Mouse (Mus musculus) MEL (cell line): ENCODE results near the gene Tmem274. TPM values are rescaled to one million over a fixed set of nuclear protein-coding genes. Genes with fewer than 3 reads are reported as not detected.

ENCODE experiments used
- DNase-seq: peaks from one replicate; pipeline ENCODE4 v3.0.0; 2011; ENCODE audit warnings: low read depth, low spot score
- H3K27ac ChIP-seq: 2 replicates; pipeline ENCODE4 v1.5.1; 2012; ENCODE audit warnings: low read depth, mild to moderate bottlenecking, control low read depth, low read length, moderate library complexity; ENCODE audit not compliant: control insufficient read depth
- H3K27me3 ChIP-seq, 2 experiments: fragments of 150-350 bp in 1 of 2; sonication (generic) in 1 of 2; 2 replicates each; pipeline ENCODE4 v1.6.1; 2012; ENCODE audit warnings: low read length in 2 of 2, mild to moderate bottlenecking in 2 of 2, improper control_type of control experiment in 1 of 2, moderate library complexity in 1 of 2; ENCODE audit not compliant: insufficient read depth in 2 of 2, control insufficient read depth in 1 of 2
- H3K36me3 ChIP-seq, 2 experiments: 2 replicates each; pipeline ENCODE4 v1.6.1; 2012 to 2014; ENCODE audit warnings: low read length in 2 of 2, improper control_type of control experiment in 1 of 2, inconsistent platforms in 1 of 2, mild to moderate bottlenecking in 1 of 2; ENCODE audit not compliant: insufficient read depth in 2 of 2, control insufficient read depth in 1 of 2
- H3K4me1 ChIP-seq, 2 experiments: fragments of 150-350 bp in 1 of 2; sonication (generic) in 1 of 2; 2 replicates each; pipeline ENCODE4 v1.6.1; 2012; ENCODE audit warnings: low read length in 2 of 2, improper control_type of control experiment in 1 of 2, mild to moderate bottlenecking in 1 of 2; ENCODE audit not compliant: insufficient read depth in 2 of 2, control insufficient read depth in 1 of 2
- H3K4me3 ChIP-seq, 2 experiments: fragments of 150-350 bp in 1 of 2; sonication (generic) in 1 of 2; 2 replicates each; pipeline ENCODE4 v1.5.1; 2012; ENCODE audit warnings: low read depth in 2 of 2, low read length in 2 of 2, mild to moderate bottlenecking in 2 of 2, moderate library complexity in 2 of 2, control low read depth in 1 of 2, improper control_type of control experiment in 1 of 2; ENCODE audit not compliant: control insufficient read depth in 1 of 2, insufficient read depth in 1 of 2
- H3K79me2 ChIP-seq: 2 replicates; pipeline ENCODE4 v1.6.1; 2012; ENCODE audit warnings: mild to moderate bottlenecking, low read length, moderate library complexity; ENCODE audit not compliant: control insufficient read depth, poor library complexity, insufficient read depth
- H3K9ac ChIP-seq: 2 replicates; pipeline ENCODE4 v1.6.1; 2012; ENCODE audit warnings: low read depth, mild to moderate bottlenecking, control low read depth, low read length, moderate library complexity; ENCODE audit not compliant: control insufficient read depth, poor library complexity, severe bottlenecking
- H3K9me3 ChIP-seq: fragments of 150-350 bp; sonication (generic); replicated peaks from 2 replicates; pipeline ENCODE4 v1.6.1; 2012; ENCODE audit warnings: mild to moderate bottlenecking, low read length, improper control_type of control experiment, moderate library complexity; ENCODE audit not compliant: insufficient read depth
- BHLHE40 ChIP-seq: IDR thresholded peaks from 2 replicates; pipeline ENCODE4 v1.6.1; 2012; ENCODE audit warnings: low read depth, mild to moderate bottlenecking, inconsistent platforms, low read length, improper control_type of control experiment, borderline replicate concordance
- CHD1 ChIP-seq: IDR thresholded peaks from 2 replicates; pipeline ENCODE4 v1.6.1; 2012; ENCODE audit warnings: low read depth, mild to moderate bottlenecking, inconsistent platforms, low read length, improper control_type of control experiment
- CHD2 ChIP-seq: IDR thresholded peaks from 2 replicates; pipeline ENCODE4 v1.6.1; 2011; ENCODE audit warnings: low read length, improper control_type of control experiment
- CTCF ChIP-seq, 3 experiments: IDR thresholded peaks in 2 of 3; conservative IDR thresholded peaks in 1 of 3; 2 replicates each; pipeline ENCODE4 v1.5.1; 2011 to 2012; ENCODE audit warnings: low read length in 3 of 3, low read depth in 2 of 3, mild to moderate bottlenecking in 2 of 3, improper control_type of control experiment in 1 of 3, inconsistent platforms in 1 of 3, mixed read lengths in 1 of 3, moderate library complexity in 1 of 3; ENCODE audit not compliant: control insufficient read depth in 1 of 3, insufficient read depth in 1 of 3, poor library complexity in 1 of 3, severe bottlenecking in 1 of 3
- EP300 ChIP-seq, 2 experiments: IDR thresholded peaks; 2 replicates each; pipeline ENCODE4 v1.6.1; 2011; ENCODE audit warnings: improper control_type of control experiment in 2 of 2, low read length in 2 of 2, low read depth in 1 of 2, mild to moderate bottlenecking in 1 of 2
- ETS1 ChIP-seq: IDR thresholded peaks from 2 replicates; pipeline ENCODE4 v1.6.1; 2012; ENCODE audit warnings: low read depth, mild to moderate bottlenecking, inconsistent platforms, low read length, improper control_type of control experiment, moderate library complexity
- GABPA ChIP-seq: IDR thresholded peaks from 2 replicates; pipeline ENCODE4 v1.6.1; 2012; ENCODE audit warnings: low read depth, mild to moderate bottlenecking, inconsistent platforms, low read length, improper control_type of control experiment, moderate library complexity
- GATA1 ChIP-seq: IDR thresholded peaks from 2 replicates; pipeline ENCODE4 v1.6.1; 2011; ENCODE audit warnings: low read depth, low read length, improper control_type of control experiment
- HCFC1 ChIP-seq: IDR thresholded peaks from 2 replicates; pipeline ENCODE4 v1.6.1; 2012; ENCODE audit warnings: low read depth, mild to moderate bottlenecking, inconsistent platforms, low read length, improper control_type of control experiment, moderate library complexity
- JUND ChIP-seq: IDR thresholded peaks from 2 replicates; pipeline ENCODE4 v1.6.1; 2011; ENCODE audit warnings: low read depth, mild to moderate bottlenecking, improper control_type of control experiment, low read length
- MAFK ChIP-seq: IDR thresholded peaks from 2 replicates; pipeline ENCODE4 v1.6.1; 2011; ENCODE audit warnings: low read depth, mild to moderate bottlenecking, low read length, improper control_type of control experiment, borderline replicate concordance
- MAX ChIP-seq: IDR thresholded peaks from 2 replicates; pipeline ENCODE4 v1.6.1; 2011; ENCODE audit warnings: low read length, improper control_type of control experiment
- MEF2A ChIP-seq: IDR thresholded peaks from 2 replicates; pipeline ENCODE4 v1.6.1; 2014; ENCODE audit warnings: low read depth, mild to moderate bottlenecking, inconsistent platforms, low read length, improper control_type of control experiment; ENCODE audit not compliant: poor library complexity, insufficient replicate concordance, severe bottlenecking; ENCODE audit errors: extremely low read depth
- MXI1 ChIP-seq: IDR thresholded peaks from 2 replicates; pipeline ENCODE4 v1.6.1; 2011; ENCODE audit warnings: mild to moderate bottlenecking, low read depth, low read length, improper control_type of control experiment
- MYB ChIP-seq: IDR thresholded peaks from 2 replicates; pipeline ENCODE4 v1.6.1; 2011; ENCODE audit warnings: mild to moderate bottlenecking, low read depth, low read length, improper control_type of control experiment
- MYC ChIP-seq: IDR thresholded peaks from 2 replicates; pipeline ENCODE4 v1.6.1; 2011; ENCODE audit warnings: low read depth, mild to moderate bottlenecking, low read length, improper control_type of control experiment, moderate library complexity
- POLR2AphosphoS2 ChIP-seq: IDR thresholded peaks from 2 replicates; pipeline ENCODE4 v1.6.1; 2011; ENCODE audit warnings: low read length, improper control_type of control experiment
- POLR2AphosphoS5 ChIP-seq: IDR thresholded peaks from 2 replicates; pipeline ENCODE4 v1.6.1; 2012; ENCODE audit warnings: low read depth, borderline replicate concordance, mild to moderate bottlenecking, inconsistent platforms, low read length, moderate library complexity, mixed read lengths
- RAD21 ChIP-seq: IDR thresholded peaks from 2 replicates; pipeline ENCODE4 v1.6.1; 2011; ENCODE audit warnings: mild to moderate bottlenecking, low read depth, low read length, improper control_type of control experiment
- RCOR1 ChIP-seq: IDR thresholded peaks from 2 replicates; pipeline ENCODE4 v1.6.1; 2012; ENCODE audit warnings: low read depth, mild to moderate bottlenecking, inconsistent platforms, low read length, improper control_type of control experiment
- SIN3A ChIP-seq: IDR thresholded peaks from 2 replicates; pipeline ENCODE4 v1.6.1; 2012; ENCODE audit warnings: low read length, improper control_type of control experiment, inconsistent platforms
- SMC3 ChIP-seq: IDR thresholded peaks from 2 replicates; pipeline ENCODE4 v1.6.1; 2011; ENCODE audit warnings: low read depth, low read length, improper control_type of control experiment
- TCF12 ChIP-seq: IDR thresholded peaks from 2 replicates; pipeline ENCODE4 v1.6.1; 2014; ENCODE audit warnings: low read depth, mild to moderate bottlenecking, inconsistent platforms, low read length, improper control_type of control experiment, moderate library complexity
- UBTF ChIP-seq: IDR thresholded peaks from 2 replicates; pipeline ENCODE4 v1.6.1; 2012; ENCODE audit warnings: low read depth, mild to moderate bottlenecking, inconsistent platforms, low read length, improper control_type of control experiment, moderate library complexity, borderline replicate concordance; ENCODE audit not compliant: insufficient read depth
- USF1 ChIP-seq: IDR thresholded peaks from 2 replicates; pipeline ENCODE4 v1.6.1; 2014; ENCODE audit warnings: low read depth, mild to moderate bottlenecking, inconsistent platforms, low read length, improper control_type of control experiment, moderate library complexity
- USF2 ChIP-seq, 2 experiments: IDR thresholded peaks; 2 replicates each; pipeline ENCODE4 v1.6.1; 2011 to 2012; ENCODE audit warnings: improper control_type of control experiment in 2 of 2, low read length in 2 of 2, borderline replicate concordance in 1 of 2, inconsistent platforms in 1 of 2, low read depth in 1 of 2, mild to moderate bottlenecking in 1 of 2; ENCODE audit not compliant: insufficient read depth in 1 of 2
- ZKSCAN1 ChIP-seq: IDR thresholded peaks from 2 replicates; pipeline ENCODE4 v1.6.1; 2012; ENCODE audit warnings: low read depth, mild to moderate bottlenecking, inconsistent platforms, low read length, improper control_type of control experiment, moderate library complexity
- polyA plus RNA-seq, 2 experiments: library from polyadenylated mRNA; stranded (reverse) in 1 of 2; unstranded in 1 of 2; fragments of >175 nt in 1 of 2; fragments of >200 nt in 1 of 2; gene quantifications; 2 replicates each; pipeline versions ENCODE4 v1.2.1 to v1.2.4; 2012; ENCODE audit warnings: low replicate concordance in 2 of 2, low read depth in 1 of 2; ENCODE audit not compliant: insufficient read length in 2 of 2, insufficient read depth in 1 of 2, missing spikeins in 1 of 2
- total RNA-seq: library from RNA; depleted of rRNA; stranded (reverse); fragments of 300-350 nt; gene quantifications from 2 replicates; pipeline ENCODE4 v1.2.3, GENCODE M21; 2012

Gene Tmem274
- total and polyA plus RNA-seq, 3 experiments = not detected

DNA sequence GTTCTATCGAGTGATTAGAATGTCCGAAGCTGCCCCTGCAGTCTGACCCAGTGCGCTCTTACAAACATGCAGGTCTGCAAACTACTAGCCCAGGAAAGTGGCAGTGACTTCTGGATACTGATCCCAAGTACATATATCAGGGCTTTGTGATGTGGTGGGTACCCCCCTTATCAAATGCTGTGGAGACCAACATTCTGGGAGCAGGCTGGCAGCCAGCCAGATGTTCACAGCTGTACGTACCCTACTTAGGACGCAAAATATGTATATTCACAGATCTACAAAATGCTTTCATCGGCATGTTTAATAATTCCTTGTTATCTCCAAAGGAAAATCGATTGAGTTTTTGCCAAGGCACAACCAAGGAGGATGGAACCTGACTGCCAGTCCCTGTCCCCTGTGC is 34.9 kb downstream of the Tmem274 start:
- Histone ChIP-seq H3K9ac (no peak overlapping the region), H3K27ac (no peak overlapping the region), H3K27me3 (no peaks in the 10 kb centered on the region), H3K79me2 (no peaks in the 10 kb centered on the region), H3K4me3 (no peak overlapping the region), H3K36me3 (no peaks in the 10 kb centered on the region), H3K9me3 (no peaks in the 10 kb centered on the region), H3K4me1 (no peaks in the 10 kb centered on the region)
- TF ChIP-seq MAFK (no peak), SMC3 (no peak), ETS1 (no peak), UBTF (no peak), RAD21 (no peak), SIN3A (no peak), HCFC1 (no peak), GABPA (no peak), CHD2 (no peak), GATA1 (no peak), ZKSCAN1 (no peak), USF1 (no peak), CHD1 (no peak), MYC (no peak), POLR2AphosphoS5 (no peak), BHLHE40 (no peak), POLR2AphosphoS2 (no peak), TCF12 (no peak), RCOR1 (no peak), MAX (no peak)
- no peak for DNase-seq

DNA sequence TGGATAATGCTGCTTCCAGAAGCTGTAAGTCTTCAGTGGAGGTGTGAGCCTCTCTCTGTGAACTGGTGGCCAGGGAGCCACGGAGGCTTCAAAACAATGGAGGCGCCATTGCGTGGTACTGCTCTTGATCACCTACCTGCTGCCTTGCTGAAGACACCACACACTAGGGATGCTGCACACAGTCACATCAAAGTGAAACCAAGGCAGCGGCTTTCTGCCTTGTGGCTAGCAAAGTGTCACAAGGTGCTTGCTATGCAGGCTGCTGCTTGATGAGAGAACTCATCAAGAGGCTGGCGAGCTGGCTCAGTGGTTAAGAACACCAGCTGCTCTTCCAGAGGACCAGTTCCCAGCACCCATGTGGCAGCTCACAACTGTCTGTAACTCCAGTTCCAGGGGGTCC is 38.5 kb downstream of the Tmem274 start:
- peaks cover 1% of the 10 kb centered on the region; the same call in 1 of the 2 replicates for H3K79me2 ChIP-seq
- H3K4me1 ChIP-seq = peaks cover 2 to 11% of the 10 kb centered on the region in 2 experiments; a peak in 3 of 4 replicates
- peaks cover 0 to 7% of the 10 kb centered on the region in 2 experiments; a peak in 2 of 4 replicates for H3K36me3 ChIP-seq
- H3K4me3 ChIP-seq = no peak overlapping the region
- H3K9me3 ChIP-seq = no peaks in the 10 kb centered on the region
- no peaks in the 10 kb centered on the region for H3K27me3 ChIP-seq
- H3K9ac ChIP-seq = no peak overlapping the region
- no peak for TF ChIP-seq CTCF (IDR thresholded peaks at IDR 0.05 in 2 of 3, conservative IDR thresholded peaks at IDR 0.05 in 1 of 3; ENCODE audit: control insufficient read depth in 1 of 3, insufficient read depth in 1 of 3, low read depth in 2 of 3, low read length in 3 of 3, poor library complexity in 1 of 3, severe bottlenecking in 1 of 3)
- no peak for TF ChIP-seq BHLHE40
- no peak for TF ChIP-seq USF2 (IDR thresholded peaks at IDR 0.05; ENCODE audit: borderline replicate concordance in 1 of 2, insufficient read depth in 1 of 2, low read depth in 1 of 2, low read length in 2 of 2)
- TF ChIP-seq SIN3A = no peak
- no peak for TF ChIP-seq RCOR1
- no peak for TF ChIP-seq CHD2
- no peak for TF ChIP-seq TCF12
- TF ChIP-seq POLR2AphosphoS5 = no peak
- TF ChIP-seq MEF2A = no peak
- no peak for TF ChIP-seq MYC
- TF ChIP-seq RAD21 = no peak
- TF ChIP-seq MXI1 = no peak
- no peak for TF ChIP-seq MYB
- no peak for TF ChIP-seq JUND
- TF ChIP-seq SMC3 = no peak
- no peak for TF ChIP-seq CHD1
- no peak for TF ChIP-seq EP300 (IDR thresholded peaks at IDR 0.05; ENCODE audit: low read depth in 1 of 2, low read length in 2 of 2)
- DNase-seq = no peak
- no peak overlapping the region for H3K27ac ChIP-seq
